Mouse (Mus musculus) lung, embryonic 14.5 days (tissue): ENCODE measurements around the gene Nfix. TPM values are rescaled to one million over a fixed set of nuclear protein-coding genes. Genes with fewer than 3 reads are reported as not detected.

Experiments
- ATAC-seq: fragments of 200-750 bp; cut with Nextera tagmentation; 2 replicates; pipeline ENCODE4 v1.8.0; 2017; ENCODE audit warnings: mild to moderate bottlenecking, moderate TSS enrichment, moderate library complexity; ENCODE audit not compliant: insufficient read depth
- DNase-seq: peaks from one replicate; pipeline ENCODE4 v3.0.0-alpha.2; 2015
- H3K27ac ChIP-seq: fragments of 300-500 bp; sonication (generic); 2 replicates; pipeline ENCODE4 v1.5.1; 2014; ENCODE audit warnings: low read depth, mild to moderate bottlenecking, moderate library complexity
- H3K27me3 ChIP-seq: fragments of 300-500 bp; sonication (generic); 2 replicates; pipeline ENCODE4 v1.6.1; 2014; ENCODE audit warnings: low read length, control low read depth; ENCODE audit not compliant: insufficient read depth
- H3K36me3 ChIP-seq: fragments of 300-500 bp; sonication (generic); 2 replicates; pipeline ENCODE4 v1.6.1; 2014; ENCODE audit warnings: control low read depth; ENCODE audit not compliant: insufficient read depth
- H3K4me1 ChIP-seq: fragments of 300-500 bp; sonication (generic); 2 replicates; pipeline ENCODE4 v1.6.1; 2014; ENCODE audit warnings: antibody characterized with exemption, control low read depth; ENCODE audit not compliant: insufficient read depth
- H3K4me2 ChIP-seq: fragments of 300-500 bp; sonication (generic); 2 replicates; pipeline ENCODE4 v1.6.1; 2014; ENCODE audit warnings: mild to moderate bottlenecking
- H3K4me3 ChIP-seq: fragments of 300-500 bp; sonication (generic); 2 replicates; pipeline ENCODE4 v1.5.1; 2014; ENCODE audit warnings: low read depth, low read length
- H3K9ac ChIP-seq: fragments of 300-500 bp; sonication (generic); 2 replicates; pipeline ENCODE4 v1.6.1; 2014
- H3K9me3 ChIP-seq: fragments of 300-500 bp; sonication (generic); 2 replicates; pipeline ENCODE4 v1.6.1; 2016; ENCODE audit warnings: low read depth, low read length, control low read depth
- CTCF ChIP-seq: IDR thresholded peaks from 2 replicates; pipeline ENCODE4 v1.5.1; 2016; ENCODE audit warnings: antibody characterized with exemption, low read depth
- WGBS: fragments of 180-500 bp; shearing (Covaris S2); extraction: QIAGEN DNeasy Blood & Tissue Kit; methylation state at CpG from one replicate; pipeline ENCODE4 v1.1.7; 2014; 5-methylcytosine and 5-hydroxymethylcytosine counted together
- polyA plus RNA-seq: library from polyadenylated mRNA; unstranded; fragments of >200 nt; fragmentation: Nextera tagmentation; extraction: Ambion mirVana; gene quantifications from 2 replicates; pipeline ENCODE4 v1.2.1, GENCODE M21; 2014

Nfix gene
- polyA plus RNA-seq, 1 experiment from 2014 or later: 42.3 TPM

DNA sequence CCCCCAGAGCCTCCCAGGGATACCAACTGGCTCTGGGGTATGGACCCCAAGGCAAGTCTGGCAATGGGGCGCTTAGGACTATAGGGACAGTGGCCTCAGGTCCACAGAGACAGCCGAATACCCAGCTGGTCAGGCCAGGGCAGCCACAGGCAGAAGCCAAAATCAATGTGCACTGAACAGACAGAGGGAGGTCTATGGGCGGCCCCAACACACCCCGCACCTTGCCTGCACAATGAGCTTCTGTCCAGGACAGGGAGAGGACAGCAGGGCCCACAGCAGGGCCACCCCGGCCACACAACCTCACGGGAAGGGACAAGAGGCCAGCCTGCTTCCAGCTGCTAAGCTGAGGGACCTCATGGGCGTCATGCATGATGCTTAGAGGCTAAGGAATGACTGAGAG, 5.7 kb downstream of the Nfix start:
- H3K4me3 ChIP-seq: peak overlapping the region; percentile 17; the same call in 1 of the 2 replicates
- peak overlapping the region; percentile 56 for H3K4me2 ChIP-seq
- H3K27me3 ChIP-seq: peaks cover 17% of the 10 kb centered on the region
- ATAC-seq: peak; percentile 42
- peak overlapping the region; percentile 90 for H3K27ac ChIP-seq
- 0 out of 2 replicates have a peak overlapping the region, but pooled peaks have one; percentile 21 for H3K9ac ChIP-seq
- no peaks in the 10 kb centered on the region for H3K9me3 ChIP-seq
- 40% methylated on average over 7 of the region's 7 CpGs for WGBS
- DNase-seq: peak; percentile 58
- TF ChIP-seq CTCF: no peak
- H3K4me1 ChIP-seq: peaks cover 42% of the 10 kb centered on the region
- peaks cover 13% of the 10 kb centered on the region; the same call in 1 of the 2 replicates for H3K36me3 ChIP-seq

DNA sequence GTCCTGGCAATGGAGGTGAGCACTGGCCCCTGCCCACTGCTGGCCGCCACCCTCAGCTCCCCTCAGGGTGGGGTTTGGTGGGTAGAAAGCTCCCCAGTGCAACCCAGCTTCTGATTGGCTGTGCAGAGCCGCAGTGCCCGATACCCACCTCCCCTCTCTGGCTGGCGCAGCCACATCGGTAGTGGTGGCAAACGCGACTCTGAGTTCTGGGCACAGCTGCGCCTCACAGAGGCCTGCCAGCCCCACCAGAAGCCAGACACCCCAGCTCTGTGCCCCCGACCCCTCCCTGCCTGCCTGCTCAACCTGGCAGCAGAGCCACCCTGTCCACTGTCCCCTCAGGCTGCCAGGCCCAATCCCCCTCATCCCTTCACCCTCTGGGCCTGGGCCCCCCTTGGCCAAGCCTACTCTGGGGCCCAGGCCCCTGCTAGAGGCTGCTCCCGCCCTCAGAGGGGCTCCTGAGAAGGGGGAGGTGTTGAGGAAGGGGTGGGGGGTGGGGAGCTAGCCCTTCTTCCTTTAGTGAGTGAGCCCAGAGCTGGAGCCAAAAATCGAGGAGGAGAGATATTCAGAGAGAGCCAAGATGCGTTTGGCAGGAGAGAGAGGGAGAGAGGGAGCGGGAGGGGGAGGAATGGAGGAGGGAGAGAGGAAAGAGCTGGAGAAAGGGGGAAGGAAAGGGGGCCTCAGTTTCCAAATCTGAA, 6.2 kb downstream of the Nfix start:
- Histone ChIP-seq H3K27ac (peak overlapping the region; percentile 90), H3K4me1 (peaks cover 46% of the 10 kb centered on the region), H3K4me2 (peak overlapping the region; percentile 56), H3K27me3 (peaks cover 17% of the 10 kb centered on the region), H3K9me3 (no peaks in the 10 kb centered on the region), H3K9ac (peak overlapping the region; percentile 21; the same call in 1 of the 2 replicates), H3K4me3 (peak overlapping the region; percentile 10), H3K36me3 (peaks cover 13% of the 10 kb centered on the region; the same call in 1 of the 2 replicates)
- TF ChIP-seq CTCF: no peak
- DNase-seq: peak; percentile 87
- ATAC-seq: peak; percentile 82
- 47% methylated on average over 13 of the region's 13 CpGs for WGBS

DNA sequence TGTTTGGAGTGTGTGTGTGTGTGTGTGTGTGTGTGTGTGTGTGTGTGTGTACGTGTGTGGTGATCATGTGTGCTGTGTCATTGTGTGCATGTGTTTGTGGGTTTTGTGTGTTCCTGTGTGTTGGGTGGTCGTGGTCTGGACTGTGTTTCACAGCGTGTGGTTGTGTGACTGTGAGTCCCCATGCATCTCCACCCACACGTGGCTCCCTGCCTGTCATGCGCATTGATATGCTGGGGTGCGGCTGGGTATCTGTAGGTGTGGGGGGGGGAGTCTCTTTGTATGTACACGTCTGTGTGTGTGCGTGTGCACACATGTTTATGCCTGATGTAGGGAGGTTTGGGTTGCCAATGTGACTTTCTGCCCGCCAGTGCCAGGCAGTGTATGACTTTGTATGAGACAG, 7.0 kb downstream of the Nfix start:
- ATAC-seq (no peak), DNase-seq (no peak)
- peak overlapping the region; percentile 56; the same call in 1 of the 2 replicates for H3K4me2 ChIP-seq
- WGBS: 77% methylated on average over 9 of the region's 9 CpGs
- no peak for TF ChIP-seq CTCF
- H3K9ac ChIP-seq: no peak overlapping the region; the same call in 1 of the 2 replicates
- no peaks in the 10 kb centered on the region for H3K9me3 ChIP-seq
- H3K27ac ChIP-seq: no peak overlapping the region
- H3K27me3 ChIP-seq: peaks cover 14% of the 10 kb centered on the region
- peaks cover 45% of the 10 kb centered on the region for H3K4me1 ChIP-seq
- H3K36me3 ChIP-seq: peaks cover 11% of the 10 kb centered on the region; the same call in 1 of the 2 replicates
- H3K4me3 ChIP-seq: no peak overlapping the region

DNA sequence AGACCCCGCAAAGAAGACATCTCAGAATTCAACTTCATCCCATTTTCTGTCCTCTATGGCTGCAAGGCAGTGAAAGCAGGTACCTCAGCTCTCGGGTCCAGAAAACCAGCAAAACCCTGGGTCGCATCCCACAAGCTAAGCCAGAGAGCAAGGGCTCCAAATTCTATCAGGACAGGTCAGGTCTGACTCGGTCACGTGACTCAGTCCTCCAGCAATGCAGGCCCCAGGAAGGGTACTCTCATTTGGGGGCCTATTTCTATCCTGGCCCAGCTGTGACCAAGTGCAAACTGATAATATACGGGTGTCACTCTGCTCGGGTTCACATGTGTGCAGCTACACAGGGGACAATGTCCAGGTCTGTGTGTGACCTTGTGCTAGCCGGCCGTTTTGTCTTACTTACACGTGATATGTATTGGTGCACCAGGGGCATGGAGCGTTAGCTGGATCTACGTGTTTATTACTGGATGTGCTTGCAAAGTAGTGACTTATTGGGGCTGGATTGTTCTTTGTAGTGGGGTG, 7.7 kb downstream of the Nfix start:
- H3K4me1 ChIP-seq: peaks cover 45% of the 10 kb centered on the region
- peaks cover 20% of the 10 kb centered on the region for H3K27me3 ChIP-seq
- no peaks in the 10 kb centered on the region for H3K9me3 ChIP-seq
- H3K9ac ChIP-seq: no peak overlapping the region
- ATAC-seq (no peak), DNase-seq (no peak)
- TF ChIP-seq CTCF: no peak
- H3K4me2 ChIP-seq: no peak overlapping the region
- WGBS: 72% methylated on average over 12 of the region's 12 CpGs
- H3K36me3 ChIP-seq: peaks cover 9% of the 10 kb centered on the region; the same call in 1 of the 2 replicates
- H3K27ac ChIP-seq: no peak overlapping the region
- H3K4me3 ChIP-seq: no peak overlapping the region

DNA sequence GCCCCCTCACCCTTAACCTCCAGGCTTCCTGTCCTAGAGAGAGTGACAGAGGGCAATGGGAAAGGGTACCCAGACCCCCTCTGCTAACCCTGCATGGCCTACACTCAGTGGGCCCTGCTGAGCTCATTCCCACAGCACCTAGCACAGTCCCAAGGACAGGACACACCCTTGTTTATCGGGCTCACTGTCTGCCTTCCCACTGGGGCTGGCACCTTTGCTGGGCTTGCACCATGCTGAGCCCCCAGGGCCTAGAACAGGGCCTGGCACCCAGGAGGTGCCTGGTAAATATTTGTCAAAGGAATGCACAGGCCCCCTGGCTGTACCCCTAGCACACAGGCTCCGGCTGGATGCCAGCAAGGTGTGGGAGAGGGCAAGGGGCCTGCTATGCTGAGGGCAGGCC, 9.6 kb downstream of the Nfix start:
- Histone ChIP-seq H3K36me3 (no peaks in the 10 kb centered on the region; the same call in 1 of the 2 replicates), H3K4me3 (no peak overlapping the region), H3K27ac (no peak overlapping the region), H3K9ac (no peak overlapping the region), H3K27me3 (peaks cover 31% of the 10 kb centered on the region), H3K9me3 (no peaks in the 10 kb centered on the region), H3K4me1 (peaks cover 57% of the 10 kb centered on the region), H3K4me2 (0 out of 2 replicates have a peak overlapping the region, but pooled peaks have one; percentile 18)
- ATAC-seq (no peak), DNase-seq (no peak)
- 0 out of 2 replicates have a peak, but pooled peaks have one; percentile 2 for TF ChIP-seq CTCF
- 36% methylated on average over 2 of the region's 2 CpGs for WGBS

DNA sequence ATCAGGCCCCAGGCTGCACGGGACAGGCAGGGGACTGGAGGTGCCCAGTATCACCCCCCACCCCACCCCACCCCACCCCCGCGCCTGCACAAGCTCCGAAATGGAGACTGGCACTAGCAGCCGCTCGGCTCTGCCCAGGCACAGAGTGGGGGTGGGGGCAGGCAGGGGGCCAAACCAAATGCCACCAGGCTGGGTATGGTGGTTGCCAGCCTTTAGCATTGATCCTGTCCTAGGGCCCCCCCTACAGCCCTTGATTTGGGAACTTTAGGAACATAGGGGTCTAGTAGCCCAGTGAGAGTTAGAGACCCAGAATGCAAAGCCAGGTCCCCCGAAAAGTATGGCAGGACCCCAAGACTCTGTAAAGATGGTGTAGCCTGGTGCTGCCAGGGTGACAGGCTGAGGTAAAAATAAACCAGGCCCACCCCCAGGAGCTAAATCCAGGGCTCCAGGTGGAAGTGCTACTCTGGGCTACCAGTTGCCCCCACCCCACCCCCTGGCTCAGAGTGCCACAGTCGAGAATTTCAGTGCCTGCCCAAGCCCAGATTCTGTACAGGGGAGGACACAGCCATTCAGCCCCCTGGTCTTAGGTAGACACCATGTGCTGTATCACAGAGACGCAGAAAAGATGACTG, 10.2 kb downstream of the Nfix start:
- H3K4me2 ChIP-seq: no peak overlapping the region; the same call in 1 of the 2 replicates
- no peak for TF ChIP-seq CTCF

DNA sequence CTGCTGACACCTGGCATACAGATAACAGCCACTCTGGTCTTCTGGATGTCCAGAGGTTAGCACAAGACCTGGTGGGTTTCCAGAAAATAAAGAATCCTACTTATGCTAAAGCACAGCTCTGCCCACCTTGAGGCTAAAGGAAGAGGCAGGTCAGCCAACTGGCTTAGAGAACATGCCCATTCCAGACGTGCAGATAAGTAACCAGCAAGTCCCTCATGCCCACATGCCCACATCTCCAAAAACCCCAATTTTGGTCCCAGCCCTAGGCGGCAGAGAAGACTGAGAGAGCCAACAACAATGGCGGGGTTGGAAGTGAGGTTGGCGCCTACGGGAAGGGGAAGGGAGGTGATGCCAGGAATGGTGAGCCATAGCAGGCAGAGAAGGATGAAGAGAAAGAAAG, 10.8 kb downstream of the Nfix start:
- Histone ChIP-seq H3K4me1 (peaks cover 59% of the 10 kb centered on the region), H3K4me2 (peak overlapping the region; percentile 47), H3K36me3 (no peaks in the 10 kb centered on the region; the same call in 1 of the 2 replicates), H3K27me3 (peaks cover 43% of the 10 kb centered on the region), H3K27ac (peak overlapping the region; percentile 54; the same call in 1 of the 2 replicates), H3K9ac (no peak overlapping the region), H3K9me3 (no peaks in the 10 kb centered on the region), H3K4me3 (no peak overlapping the region)
- DNase-seq (no peak), ATAC-seq (no peak)
- no peak for TF ChIP-seq CTCF
- WGBS: 62% methylated on average over 5 of the region's 5 CpGs

More for the DNA sequence above, 10.2 kb downstream of the Nfix start:
- H3K4me3 ChIP-seq: no peak overlapping the region
- ATAC-seq: no peak
- WGBS: 70% methylated on average over 9 of the region's 9 CpGs
- DNase-seq: no peak
- no peaks in the 10 kb centered on the region for H3K9me3 ChIP-seq
- no peak overlapping the region for H3K9ac ChIP-seq
- no peaks in the 10 kb centered on the region; the same call in 1 of the 2 replicates for H3K36me3 ChIP-seq
- H3K4me1 ChIP-seq: peaks cover 59% of the 10 kb centered on the region
- H3K27ac ChIP-seq: no peak overlapping the region
- H3K27me3 ChIP-seq: peaks cover 37% of the 10 kb centered on the region
